Mouse (Mus musculus): ENCODE results near the gene Lmna.

The Lmna gene

GRCm38 (mm10) chr3:88473571-88473970 is 36.2 kb downstream of the Lmna start:
- no peak for DNase-seq (ENCODE audit: extremely low spot score, low spot score)

GRCm38 (mm10) chr3:88473020-88473419 is 36.7 kb downstream of the Lmna start:
- DNase-seq (ENCODE audit: extremely low spot score, low spot score): no peak

GRCm38 (mm10) chr3:88470943-88471479 is 38.7 kb downstream of the Lmna start:
- no peak for DNase-seq (ENCODE audit: extremely low spot score, low spot score)

GRCm38 (mm10) chr3:88469466-88469865 is 40.3 kb downstream of the Lmna start:
- DNase-seq (ENCODE audit: extremely low spot score, low spot score): no peak

DNA sequence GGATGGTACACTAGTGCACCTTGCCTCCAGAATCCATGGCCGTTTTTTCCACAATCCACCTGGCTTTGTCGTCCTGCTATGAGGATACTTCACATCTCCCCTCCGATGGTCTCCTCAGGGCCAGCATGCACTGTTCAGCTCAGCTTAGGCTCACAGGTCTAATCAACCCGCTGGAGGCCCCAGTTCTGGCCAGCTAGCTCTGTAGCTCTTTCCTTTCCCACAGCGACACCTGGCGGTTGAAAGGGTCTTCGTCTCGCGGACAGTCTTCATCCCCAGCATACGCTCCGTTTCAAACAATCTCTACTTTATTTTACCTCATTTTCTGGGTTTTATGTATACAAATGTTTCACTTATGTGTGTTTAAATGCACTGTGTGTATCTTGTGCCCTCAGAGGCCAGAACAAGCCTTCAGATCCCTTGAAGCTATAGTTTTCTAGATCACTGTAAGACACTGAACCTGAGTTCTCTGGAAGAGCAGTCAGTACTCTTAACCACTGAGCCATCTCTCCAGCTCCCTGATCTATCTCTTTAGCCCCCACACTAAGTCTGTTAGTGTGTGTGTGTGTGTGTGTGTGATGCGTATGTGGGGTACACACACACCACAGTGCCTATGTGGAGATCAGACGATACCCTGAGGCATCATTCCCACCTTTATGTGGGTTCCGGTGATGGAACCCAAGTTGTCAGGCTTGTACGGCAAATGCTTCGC is 42.5 kb downstream of the Lmna start:
- DNase-seq (ENCODE audit: extremely low spot score, low spot score): peak; percentile 93

DNA sequence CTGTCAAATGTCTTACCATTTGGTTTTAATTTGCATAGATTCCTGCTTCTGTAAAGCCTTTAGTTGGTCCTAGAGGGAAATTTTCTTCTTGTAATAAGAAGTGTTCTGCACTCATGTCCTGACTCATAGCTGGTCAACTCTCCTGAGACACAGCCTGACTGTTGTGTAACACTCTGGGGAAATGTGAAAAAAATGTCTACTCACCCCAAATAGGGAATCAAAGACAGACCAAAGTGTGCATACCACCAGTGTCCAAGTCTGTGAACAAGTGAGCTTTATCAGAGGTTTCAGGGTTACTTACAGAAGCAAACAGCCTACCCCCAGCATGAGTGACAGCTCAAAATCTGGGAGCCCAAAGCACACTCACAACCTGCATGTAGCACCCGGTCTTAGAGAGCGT is 44.6 kb downstream of the Lmna start:
- no peak for DNase-seq (ENCODE audit: extremely low spot score, low spot score)

- no peak for DNase-seq (ENCODE audit: extremely low spot score, low spot score)
Measured at GRCm38 (mm10) chr3:88464425-88464824, 45.3 kb downstream of the Lmna start.

GRCm38 (mm10) chr3:88460983-88461696 is 48.6 kb downstream of the Lmna start, which contains the start of gene Sema4a:
Sema4a (minus strand) TSS chr3:88461182.
- DNase-seq (ENCODE audit: extremely low spot score, low spot score): no peak

DNA sequence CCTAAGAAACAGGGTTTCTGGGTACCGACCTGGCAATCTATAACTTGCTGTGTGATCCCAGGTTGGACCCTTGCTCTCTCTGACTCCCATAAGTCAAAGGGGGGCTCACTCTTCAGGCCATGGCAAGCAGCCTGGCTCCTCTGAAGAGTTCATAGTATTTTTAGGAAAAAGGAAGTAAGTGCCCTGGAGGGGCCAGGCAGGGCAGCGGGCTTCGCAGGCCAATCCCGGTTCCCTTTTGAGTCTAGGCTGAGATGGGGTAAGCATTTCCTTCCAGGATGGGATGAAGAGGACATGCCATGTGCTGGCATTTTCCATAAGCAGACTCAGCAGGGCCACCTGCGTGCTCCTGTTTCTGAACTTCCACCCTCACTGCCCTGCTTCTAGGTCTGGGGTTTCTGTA is 49.7 kb downstream of the Lmna start:
- no peak for DNase-seq (ENCODE audit: extremely low spot score, low spot score)

GRCm38 (mm10) chr3:88458778-88459219 is 51.0 kb downstream of the Lmna start:
- peak; percentile 32 for DNase-seq (ENCODE audit: extremely low spot score, low spot score)

- DNase-seq (ENCODE audit: extremely low spot score, low spot score): no peak
Measured at GRCm38 (mm10) chr3:88456746-88457532, 52.8 kb downstream of the Lmna start.

DNA sequence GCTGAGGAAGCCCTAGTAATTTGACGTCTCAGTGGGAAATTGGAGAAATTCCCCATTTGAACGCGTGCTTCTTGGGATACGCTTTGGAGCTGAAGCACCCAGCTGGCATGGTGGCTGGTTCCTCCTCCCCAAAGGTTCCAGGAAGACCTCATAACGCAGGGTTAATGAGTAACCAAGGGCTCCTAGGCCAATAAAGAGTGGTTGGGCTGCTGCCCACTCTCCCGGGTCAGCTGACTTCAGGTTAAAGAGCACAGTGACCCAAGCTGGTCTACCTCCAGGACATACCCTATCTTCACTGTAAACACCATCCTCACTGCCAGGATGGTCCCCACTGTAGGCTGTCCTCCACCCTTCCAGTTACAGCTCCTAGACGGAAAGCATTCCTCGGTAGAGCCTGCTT is 53.4 kb downstream of the Lmna start:
- DNase-seq (ENCODE audit: extremely low spot score, low spot score): no peak

DNA sequence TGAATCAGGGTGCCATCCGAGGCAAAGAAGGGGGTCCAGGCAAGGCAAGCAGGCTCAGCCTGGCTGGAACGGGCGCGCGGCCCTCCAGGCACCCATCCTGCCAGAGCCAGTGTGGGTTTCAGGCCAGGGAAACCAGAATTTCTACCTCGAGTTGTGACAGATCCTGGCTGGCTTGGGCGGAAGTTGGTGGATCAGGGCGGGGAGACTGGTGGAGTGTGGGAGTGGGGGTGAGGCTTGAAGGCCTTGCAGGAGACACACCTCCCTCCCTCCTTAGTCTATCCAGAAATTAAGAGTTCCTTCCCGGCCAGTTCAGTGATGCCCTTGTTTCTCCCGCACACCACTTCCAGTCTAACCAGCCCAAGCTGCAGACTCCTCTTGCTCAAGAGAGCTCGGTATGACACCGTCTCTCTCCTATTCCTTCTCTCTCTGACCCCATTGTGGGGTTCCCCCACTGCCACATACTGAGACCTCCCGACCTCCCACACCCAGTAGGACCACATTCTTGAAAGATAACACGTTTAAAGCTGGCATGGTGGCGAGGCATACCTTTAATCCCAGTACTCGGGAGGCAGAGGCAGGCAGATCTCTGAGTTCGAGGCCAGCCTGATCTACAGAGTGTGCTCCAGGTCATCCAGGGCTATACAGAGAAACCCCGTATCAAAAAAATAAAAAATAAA is 54.0 kb downstream of the Lmna start:
- no peak for DNase-seq (ENCODE audit: extremely low spot score, low spot score)

DNA sequence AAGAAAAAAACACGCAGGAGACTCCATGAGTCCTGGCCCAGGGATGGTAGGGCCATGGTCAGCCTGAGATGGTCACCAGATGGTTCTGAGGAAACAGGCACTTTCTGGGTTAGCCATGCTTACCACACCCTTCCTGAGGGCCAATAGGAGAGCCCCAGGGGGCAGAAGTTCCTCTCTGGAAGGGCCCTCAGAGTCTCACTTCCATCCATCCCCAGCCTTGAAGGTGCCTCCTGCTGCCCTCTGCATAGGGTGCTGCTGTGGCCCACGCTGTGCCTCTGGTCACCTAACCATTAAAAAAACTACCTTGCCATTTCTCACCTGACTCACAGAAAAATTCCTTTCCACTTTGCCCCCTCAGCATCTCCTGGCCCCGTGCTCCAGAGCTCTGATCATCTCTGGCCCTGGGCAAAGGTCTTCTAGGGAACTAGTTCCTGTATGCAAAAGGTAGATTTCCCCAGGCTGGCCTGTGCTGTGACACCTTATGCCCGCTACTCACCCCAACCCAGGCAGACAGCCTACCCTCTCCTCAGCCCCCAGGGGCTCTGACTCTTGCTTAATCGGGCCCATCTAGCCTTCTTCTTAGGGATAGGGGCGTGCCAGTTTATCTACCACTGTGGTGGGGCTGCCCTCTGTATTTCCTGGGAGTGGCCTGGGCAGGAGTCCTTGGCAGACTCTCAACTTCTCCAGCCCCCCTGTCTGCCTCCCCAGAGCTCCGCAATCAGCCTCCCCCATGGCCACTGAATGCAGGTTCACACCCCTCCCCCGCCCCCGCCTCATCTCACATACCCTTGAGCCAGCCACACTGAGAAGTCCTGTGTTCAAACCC is 54.8 kb downstream of the Lmna start:
- no peak for DNase-seq (ENCODE audit: extremely low spot score, low spot score)

DNA sequence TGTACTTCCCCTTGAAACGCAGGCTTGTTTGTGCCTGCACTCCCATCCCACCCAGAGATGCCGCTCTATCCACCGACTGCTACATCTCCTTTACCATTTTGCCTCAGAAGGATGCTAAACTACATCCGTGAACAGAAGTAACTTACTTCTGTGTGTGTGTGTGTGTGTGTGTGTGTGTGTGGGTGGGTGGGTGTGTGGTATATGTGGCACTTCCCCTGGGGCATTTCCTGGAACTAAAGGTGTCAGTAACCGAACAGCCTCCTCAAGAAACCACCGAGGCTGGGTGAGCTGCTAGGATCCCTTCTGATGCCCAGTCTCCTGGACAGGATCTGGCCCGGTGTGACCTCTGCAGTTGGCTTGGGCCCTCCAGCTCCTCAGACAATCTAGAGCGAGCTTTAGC is 55.8 kb downstream of the Lmna start:
- DNase-seq (ENCODE audit: extremely low spot score, low spot score): no peak

DNA sequence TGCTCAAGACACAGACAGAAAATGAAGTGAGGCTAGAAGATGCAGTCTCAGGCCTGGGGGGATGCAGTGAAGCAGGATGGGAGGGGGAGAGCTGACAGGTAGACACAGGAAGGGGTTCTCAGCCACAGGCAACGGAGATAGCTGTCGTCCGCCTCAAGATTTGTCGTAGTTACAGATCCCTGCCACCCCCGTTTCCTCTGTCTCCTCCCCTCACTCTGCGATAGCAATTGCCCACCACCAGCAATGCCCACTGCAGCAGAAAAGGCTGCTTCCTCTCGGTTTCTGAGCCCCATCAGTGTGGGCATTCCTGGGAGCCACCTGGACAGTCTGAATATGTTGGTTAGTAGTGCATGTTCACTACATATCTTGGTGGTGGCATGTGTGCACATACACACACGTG is 56.4 kb downstream of the Lmna start:
- DNase-seq (ENCODE audit: extremely low spot score, low spot score): no peak

DNA sequence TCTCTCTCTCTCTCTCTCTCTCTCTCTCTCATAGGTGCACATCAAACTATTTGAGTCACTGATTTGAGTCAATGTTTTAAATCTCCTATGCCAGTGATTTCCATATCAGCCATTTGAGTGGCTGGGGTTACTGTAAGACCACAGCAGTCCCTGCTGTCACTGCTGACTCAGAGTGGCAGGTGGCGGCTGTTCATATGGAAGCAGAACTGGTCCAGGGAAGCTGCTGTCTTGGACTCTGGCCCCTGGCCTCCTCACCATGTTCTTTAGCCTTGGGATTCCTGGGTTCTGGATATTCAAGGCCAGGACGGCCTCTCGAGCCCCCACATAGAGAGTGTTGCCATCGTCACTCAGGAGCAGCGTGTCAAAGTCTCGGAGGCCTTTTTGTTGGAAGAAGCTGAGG is 57.0 kb downstream of the Lmna start:
- no peak for DNase-seq (ENCODE audit: extremely low spot score, low spot score)

GRCm38 (mm10) chr3:88452246-88452645 is 57.5 kb downstream of the Lmna start:
- no peak for DNase-seq (ENCODE audit: extremely low spot score, low spot score)

- DNase-seq (ENCODE audit: extremely low spot score, low spot score): no peak
Measured at GRCm38 (mm10) chr3:88450379-88451131, 59.2 kb downstream of the Lmna start.

All from neural tube, embryonic 10.5 days (tissue).